Mouse (Mus musculus) embryonic facial prominence, embryonic 11.5 days (tissue): ENCODE measurements around the gene Actn3. TPM values are rescaled to one million over a fixed set of nuclear protein-coding genes. Genes with fewer than 3 reads are reported as not detected.
A peak's percentile ranks its signal among the peaks of the same experiment; 100 is the strongest.
"Not testable (repeated sequence)": the region's sequence is repeated elsewhere in the genome, so short reads cannot be mapped to it uniquely, and the experiment has no call there.

ENCODE experiments used
- ATAC-seq: fragments of 200-750 bp; cut with Nextera tagmentation; replicated peaks from 2 replicates; pipeline ENCODE4 v1.8.0; 2017; ENCODE audit warnings: low read depth; ENCODE audit not compliant: insufficient number of reproducible peaks, low FRiP score, low TSS enrichment
- DNase-seq: peaks from one replicate; pipeline ENCODE4 v3.0.0-alpha.2; 2015; ENCODE audit warnings: low spot score
- H3K27ac ChIP-seq: fragments of 300-500 bp; sonication (generic); replicated peaks from 2 replicates; pipeline ENCODE4 v1.5.1; 2014; ENCODE audit warnings: mild to moderate bottlenecking, low read depth, low read length, control low read depth
- H3K27me3 ChIP-seq: fragments of 300-500 bp; sonication (generic); 2 replicates; pipeline ENCODE4 v1.6.1; 2014; ENCODE audit warnings: mild to moderate bottlenecking, low read length, moderate library complexity, mixed read lengths; ENCODE audit not compliant: control insufficient read depth, insufficient read depth
- H3K36me3 ChIP-seq: fragments of 300-500 bp; sonication (generic); replicated peaks from 2 replicates; pipeline ENCODE4 v1.6.1; 2014; ENCODE audit warnings: low read depth, mild to moderate bottlenecking, low read length, moderate library complexity, mixed read lengths; ENCODE audit not compliant: control insufficient read depth, insufficient read depth
- H3K4me1 ChIP-seq: fragments of 300-500 bp; sonication (generic); 2 replicates; pipeline ENCODE4 v1.6.1; 2014; ENCODE audit warnings: low read length, mixed read lengths; ENCODE audit not compliant: control insufficient read depth, insufficient read depth
- H3K4me2 ChIP-seq: fragments of 300-500 bp; sonication (generic); 2 replicates; pipeline ENCODE4 v1.6.1; 2014; ENCODE audit warnings: low read depth, mild to moderate bottlenecking, control low read depth, low read length, moderate library complexity
- H3K4me3 ChIP-seq: fragments of 300-500 bp; sonication (generic); 2 replicates; pipeline ENCODE4 v1.5.1; 2014; ENCODE audit warnings: low read depth, low read length, control low read depth
- H3K9ac ChIP-seq: fragments of 300-500 bp; sonication (generic); replicated peaks from 2 replicates; pipeline ENCODE4 v1.6.1; 2014; ENCODE audit warnings: mild to moderate bottlenecking, control low read depth, low read length
- H3K9me3 ChIP-seq: fragments of 300-500 bp; sonication (generic); replicated peaks from 2 replicates; pipeline ENCODE4 v1.6.1; 2016; ENCODE audit warnings: mild to moderate bottlenecking, low read length, inconsistent platforms, mixed read lengths; ENCODE audit not compliant: control insufficient read depth
- WGBS: fragments of 180-500 bp; shearing (Covaris S2); extraction: QIAGEN DNeasy Blood & Tissue Kit; methylation state at CpG from one replicate; pipeline ENCODE4 v1.1.7; 2014; 5-methylcytosine and 5-hydroxymethylcytosine counted together
- polyA plus RNA-seq: library from polyadenylated mRNA; unstranded; fragments of >200 nt; fragmentation: Nextera tagmentation; extraction: Ambion mirVana; gene quantifications from 2 replicates; pipeline ENCODE4 v1.2.1, GENCODE M21; 2014

The Actn3 gene
- polyA plus RNA-seq, 1 experiment from 2014 or later, result 5.6 TPM

DNA sequence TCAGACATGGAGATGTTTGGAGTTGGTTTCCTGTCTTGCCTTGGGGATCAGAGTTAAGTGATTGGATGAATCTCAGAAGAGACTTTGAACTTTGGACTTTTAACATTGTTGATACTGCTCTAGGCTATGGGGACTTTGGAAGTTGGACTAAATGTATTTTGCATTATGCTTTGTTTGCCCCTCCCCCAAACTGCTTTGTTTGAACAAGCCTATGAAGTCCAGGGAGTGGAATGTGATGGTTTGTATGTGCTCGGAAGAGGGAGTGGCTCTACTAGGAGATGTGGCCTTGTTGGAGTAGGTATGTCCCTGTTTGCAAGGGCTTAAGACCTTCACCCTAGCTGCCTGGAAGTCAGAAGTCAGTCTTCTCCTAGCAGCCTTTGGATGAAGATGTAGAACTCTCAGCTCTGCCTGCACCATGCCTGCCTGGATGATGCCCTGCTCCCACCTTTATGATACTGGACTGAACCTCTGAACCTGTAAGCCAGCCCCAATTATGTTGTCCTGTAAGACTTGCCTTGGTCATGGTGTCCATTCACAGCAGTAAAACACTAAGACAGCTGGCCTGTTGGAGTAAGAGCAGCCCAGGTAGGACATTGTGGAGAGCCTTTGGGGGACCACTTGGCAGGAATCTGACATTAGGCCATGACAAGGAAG lies 60.4 kb downstream of the Actn3 start:
- no peaks in the 10 kb centered on the region for H3K36me3 ChIP-seq
- no peak overlapping the region for H3K9ac ChIP-seq
- H3K4me2 ChIP-seq, result no peak overlapping the region
- no peak overlapping the region for H3K4me3 ChIP-seq
- H3K9me3 ChIP-seq, result no peaks in the 10 kb centered on the region
- ATAC-seq, result no peak
- DNase-seq, result peak; percentile 8
- H3K27me3 ChIP-seq, result no peaks in the 10 kb centered on the region
- no peaks in the 10 kb centered on the region for H3K4me1 ChIP-seq
- 67% methylated on average over 1 of the region's 1 CpGs for WGBS
- H3K27ac ChIP-seq, result no peak overlapping the region

DNA sequence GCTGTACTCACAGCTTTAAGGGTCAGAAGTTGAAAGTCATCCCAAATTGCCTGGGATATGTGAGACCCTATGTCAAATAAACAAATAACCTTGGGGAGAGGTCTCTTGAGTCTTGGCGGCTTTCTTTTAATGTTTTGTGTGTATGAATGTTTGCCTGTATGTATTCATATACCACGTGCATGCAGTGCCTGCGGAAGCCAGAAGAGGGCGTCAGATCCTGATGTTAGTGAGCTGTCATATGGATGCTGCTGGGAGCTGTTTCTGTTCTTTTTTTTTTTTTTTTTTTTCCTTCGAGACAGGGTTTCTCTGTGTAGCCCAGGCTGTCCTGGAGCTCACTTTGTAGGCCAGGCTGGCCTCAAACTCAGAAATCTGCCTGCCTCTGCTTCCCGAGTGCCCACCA lies 64.7 kb downstream of the Actn3 start:
- ATAC-seq, result no peak
- H3K4me2 ChIP-seq, result no peak overlapping the region
- no peak overlapping the region for H3K4me3 ChIP-seq
- H3K27me3 ChIP-seq, result no peaks in the 10 kb centered on the region
- no peaks in the 10 kb centered on the region for H3K36me3 ChIP-seq
- H3K9me3 ChIP-seq, result no peaks in the 10 kb centered on the region
- no peak overlapping the region for H3K9ac ChIP-seq
- peak; percentile 35 for DNase-seq
- H3K27ac ChIP-seq, result no peak overlapping the region
- H3K4me1 ChIP-seq, result no peaks in the 10 kb centered on the region
- 80% methylated on average over 5 of the region's 6 CpGs for WGBS

DNA sequence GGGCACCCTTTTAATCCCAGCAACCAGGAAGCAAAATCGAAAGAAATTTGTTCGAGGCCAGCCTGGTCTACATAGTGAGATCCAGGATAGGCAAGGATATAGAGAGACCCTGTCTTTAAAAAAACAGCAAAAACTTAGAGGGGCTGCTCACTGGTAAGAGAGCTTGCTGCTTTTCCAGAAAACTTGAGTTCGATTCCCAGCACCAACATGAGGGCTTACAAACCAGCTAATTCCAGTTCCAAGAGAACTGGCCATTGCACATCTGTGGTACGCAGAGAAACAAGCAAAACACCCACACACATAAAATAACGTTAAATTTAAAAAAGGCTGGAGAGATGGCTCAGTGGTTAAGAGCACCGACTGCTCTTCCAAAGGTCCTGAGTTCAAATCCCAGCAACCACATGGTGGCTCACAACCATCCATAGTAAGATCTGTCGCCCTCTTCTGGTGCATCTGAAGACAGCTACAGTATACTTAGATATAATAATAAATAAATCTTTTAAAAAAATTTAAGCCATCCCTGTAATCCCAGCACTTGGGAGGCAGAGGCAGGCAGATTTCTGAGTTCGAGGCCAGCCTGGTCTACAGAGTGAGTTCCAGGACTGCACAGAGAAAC lies 65.3 kb downstream of the Actn3 start:
- not testable (repeated sequence) for H3K27me3 ChIP-seq, DNase-seq, ATAC-seq, H3K27ac ChIP-seq, H3K36me3 ChIP-seq, H3K4me1 ChIP-seq, H3K9me3 ChIP-seq
- 79% methylated on average over 8 of the region's 8 CpGs for WGBS
- Histone ChIP-seq H3K4me2 (peak overlapping the region; percentile 49), H3K9ac (peak overlapping the region; percentile 92), H3K4me3 (peak overlapping the region; percentile 76)

DNA sequence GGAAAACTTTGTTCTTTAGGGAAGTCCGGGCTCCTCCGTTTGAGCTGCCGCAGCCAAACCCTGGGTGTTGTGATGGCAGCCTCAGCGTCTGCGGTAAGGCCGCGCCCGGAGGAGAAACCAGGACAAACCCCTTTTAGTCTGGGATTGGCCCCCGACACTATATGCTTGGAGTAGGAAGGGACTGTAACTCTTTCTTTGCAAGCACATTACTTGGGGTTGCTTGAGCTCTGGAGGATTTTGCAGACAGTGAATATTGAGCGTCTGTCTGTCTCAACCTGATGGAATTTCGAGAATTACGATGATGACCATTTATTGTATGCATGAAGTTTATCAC lies 65.8 kb downstream of the Actn3 start:
- peak overlapping the region; percentile 49 for H3K4me2 ChIP-seq
- no peak for DNase-seq
- H3K4me1 ChIP-seq, result no peaks in the 10 kb centered on the region
- H3K36me3 ChIP-seq, result no peaks in the 10 kb centered on the region
- WGBS, result 7% methylated on average over 12 of the region's 12 CpGs
- H3K9me3 ChIP-seq, result no peaks in the 10 kb centered on the region
- H3K27ac ChIP-seq, result peak overlapping the region; percentile 68
- peak overlapping the region; percentile 76 for H3K4me3 ChIP-seq
- peak; percentile 49 for ATAC-seq
- H3K9ac ChIP-seq, result peak overlapping the region; percentile 92
- H3K27me3 ChIP-seq, result no peaks in the 10 kb centered on the region

Other genes with a start within 250 kb of the Actn3 start
- gene Gm960, start 179.2 kb downstream of the Actn3 start, polyA plus RNA-seq, result 3.7 and 4.4 TPM in 2 replicates
- gene Sptbn2, start 166.7 kb downstream of the Actn3 start, polyA plus RNA-seq, result 5.3 and 5.4 TPM in 2 replicates
- 110 and 116 TPM in 2 replicates for gene Rbm4b, start 121.4 kb downstream of the Actn3 start, polyA plus RNA-seq
- 92.9 and 109 TPM in 2 replicates for gene Rbm4, start 84.0 kb downstream of the Actn3 start, polyA plus RNA-seq
- gene Gm21992, start 66.3 kb downstream of the Actn3 start, polyA plus RNA-seq, result 18.4 and 25.8 TPM in 2 replicates
- gene Rbm14, start 66.3 kb downstream of the Actn3 start, polyA plus RNA-seq, result 110 and 111 TPM in 2 replicates
- gene Ccs, start 38.6 kb downstream of the Actn3 start, polyA plus RNA-seq, result 44.9 and 45.8 TPM in 2 replicates
- gene Ccdc87, start 38.5 kb downstream of the Actn3 start, polyA plus RNA-seq, result not detected in 2 replicates
- 20.9 and 30.3 TPM in 2 replicates for gene Ctsf, start 22.8 kb downstream of the Actn3 start, polyA plus RNA-seq
- 7.4 and 8.7 TPM in 2 replicates for gene Zdhhc24, start 759 bp upstream of the Actn3 start, polyA plus RNA-seq
- gene Bbs1, start 28.7 kb upstream of the Actn3 start, polyA plus RNA-seq, result 4.7 and 4.8 TPM in 2 replicates
- 133 and 138 TPM in 2 replicates for gene Dpp3, start 50.4 kb upstream of the Actn3 start, polyA plus RNA-seq
- gene Peli3, start 65.2 kb upstream of the Actn3 start, polyA plus RNA-seq, result 1.7 TPM in 2 replicates
- 164 and 173 TPM in 2 replicates for gene Mrpl11, start 84.2 kb upstream of the Actn3 start, polyA plus RNA-seq
- gene Npas4, start 112.4 kb upstream of the Actn3 start, polyA plus RNA-seq, result not detected in 2 replicates
- gene Slc29a2, start 146.0 kb upstream of the Actn3 start, polyA plus RNA-seq, result 3.9 and 4.4 TPM in 2 replicates
- 38.5 and 40.8 TPM in 2 replicates for gene B4gat1, start 160.9 kb upstream of the Actn3 start, polyA plus RNA-seq
- gene AC124502.3, start 161.0 kb upstream of the Actn3 start, polyA plus RNA-seq, result 0.96 and 1.6 TPM in 2 replicates
- 47.5 and 47.9 TPM in 2 replicates for gene Brms1, start 163.4 kb upstream of the Actn3 start, polyA plus RNA-seq
- 0.99 and 1.2 TPM in 2 replicates for gene Rin1, start 172.6 kb upstream of the Actn3 start, polyA plus RNA-seq
- gene Cd248, start 190.2 kb upstream of the Actn3 start, polyA plus RNA-seq, result 43.1 and 48.4 TPM in 2 replicates
- 1.8 and 2.1 TPM in 2 replicates for gene Tmem151a, start 207.6 kb upstream of the Actn3 start, polyA plus RNA-seq
- 62.8 and 75.8 TPM in 2 replicates for gene Yif1a, start 210.6 kb upstream of the Actn3 start, polyA plus RNA-seq
- 48.9 and 54.0 TPM in 2 replicates for gene Cnih2, start 220.6 kb upstream of the Actn3 start, polyA plus RNA-seq
- 214 and 235 TPM in 2 replicates for gene Rab1b, start 229.2 kb upstream of the Actn3 start, polyA plus RNA-seq
- gene Klc2, start 240.7 kb upstream of the Actn3 start, polyA plus RNA-seq, result 18.9 and 19.8 TPM in 2 replicates